Mouse (Mus musculus) liver, adult 2 months (tissue): Measurements from ENCODE around the gene Dpp10. TPM values are rescaled to one million over a fixed set of nuclear protein-coding genes. Genes with fewer than 3 reads are reported as not detected.
A peak's percentile ranks its signal among the peaks of the same experiment; 100 is the strongest.

Experiments used
- DNase-seq: peaks from one replicate; pipeline ENCODE4 v3.0.0-alpha.2; 2011; ENCODE audit warnings: low read depth, low spot score; ENCODE audit errors: extremely low read depth
- H3K27ac ChIP-seq: fragments of 200-500 bp; replicated peaks from 2 replicates; pipeline ENCODE4 v1.5.1; 2012; ENCODE audit warnings: low read depth, mild to moderate bottlenecking, control low read depth, inconsistent platforms, low read length; ENCODE audit not compliant: insufficient read depth
- H3K27me3 ChIP-seq: fragments of 200-500 bp; 2 replicates; pipeline ENCODE4 v1.6.1; 2012; ENCODE audit warnings: mild to moderate bottlenecking, moderate library complexity, low read length, inconsistent platforms; ENCODE audit not compliant: control insufficient read depth, insufficient read depth
- H3K36me3 ChIP-seq: fragments of 200-500 bp; 2 replicates; pipeline ENCODE4 v1.6.1; 2012; ENCODE audit warnings: low read length, inconsistent platforms; ENCODE audit not compliant: control insufficient read depth, insufficient read depth
- H3K4me1 ChIP-seq: fragments of 200-500 bp; 2 replicates; pipeline ENCODE4 v1.6.1; 2011; ENCODE audit warnings: low read length; ENCODE audit not compliant: control insufficient read depth, insufficient read depth
- H3K4me3 ChIP-seq: fragments of 200-500 bp; 2 replicates; pipeline ENCODE4 v1.5.1; 2011; ENCODE audit warnings: low read depth, mild to moderate bottlenecking, control low read depth, low read length, moderate library complexity; ENCODE audit not compliant: insufficient read depth
- H3K79me2 ChIP-seq: fragments of 200-500 bp; 2 replicates; pipeline ENCODE4 v1.6.1; 2012; ENCODE audit warnings: inconsistent platforms, mild to moderate bottlenecking, low read length, moderate library complexity; ENCODE audit not compliant: control insufficient read depth, insufficient read depth
- H3K9ac ChIP-seq: fragments of 200-500 bp; 2 replicates; pipeline ENCODE4 v1.6.1; 2012; ENCODE audit warnings: low read depth, mild to moderate bottlenecking, control low read depth, inconsistent platforms, low read length
- CTCF ChIP-seq: fragments of 200-500 bp; IDR thresholded peaks from 2 replicates; pipeline ENCODE4 v1.5.1; 2011; ENCODE audit warnings: low read depth, low read length, control low read depth
- POLR2A ChIP-seq: fragments of 200-500 bp; IDR thresholded peaks from 2 replicates; pipeline ENCODE4 v1.6.1; 2011; ENCODE audit warnings: low read length, control low read depth; ENCODE audit not compliant: insufficient read depth; ENCODE audit errors: extremely low read depth
- WGBS: fragments of 180-500 bp; shearing (Covaris S2); methylation state at CpG from one replicate; pipeline ENCODE4 v1.1.7; 2018; 5-methylcytosine and 5-hydroxymethylcytosine counted together
- polyA plus RNA-seq: library from polyadenylated mRNA; depleted of rRNA; stranded (reverse); fragments of >200 nt; gene quantifications from 2 replicates; pipeline ENCODE4 v1.2.3, GENCODE M21; 2012
- total RNA-seq: library from RNA; depleted of rRNA; stranded (reverse); fragments of >200 nt; gene quantifications from 2 replicates; pipeline ENCODE4 v1.2.3, GENCODE M21; 2014

The Dpp10 gene
- total and polyA plus RNA-seq, 2 experiments: not detected

GRCm38 (mm10) chr1:123978597-123978996 lies 66.8 kb downstream of the Dpp10 start:
- TF ChIP-seq CTCF: no peak
- no peak for TF ChIP-seq POLR2A
- DNase-seq: no peak
- H3K27ac ChIP-seq: no peak overlapping the region
- H3K79me2 ChIP-seq: no peaks in the 10 kb centered on the region
- H3K27me3 ChIP-seq: no peaks in the 10 kb centered on the region
- no peaks in the 10 kb centered on the region for H3K36me3 ChIP-seq
- no peak overlapping the region for H3K4me3 ChIP-seq
- H3K4me1 ChIP-seq: no peaks in the 10 kb centered on the region
- no peak overlapping the region for H3K9ac ChIP-seq
- 53% methylated on average over 1 of the region's 1 CpGs for WGBS

- no peak for TF ChIP-seq POLR2A
- peak; percentile 27; the same call in 1 of the 2 replicates for TF ChIP-seq CTCF
- no peaks in the 10 kb centered on the region for H3K79me2 ChIP-seq
- 15% methylated on average over 3 of the region's 3 CpGs for WGBS
- no peaks in the 10 kb centered on the region for H3K36me3 ChIP-seq
- DNase-seq: peak; percentile 6
- no peak overlapping the region for H3K9ac ChIP-seq
- no peaks in the 10 kb centered on the region for H3K4me1 ChIP-seq
- no peak overlapping the region for H3K27ac ChIP-seq
- H3K27me3 ChIP-seq: no peaks in the 10 kb centered on the region
- H3K4me3 ChIP-seq: no peak overlapping the region
These were observed 70.7 kb downstream of the Dpp10 start for GRCm38 (mm10) chr1:123974621-123975020.

- Histone ChIP-seq H3K36me3 (no peaks in the 10 kb centered on the region), H3K27me3 (no peaks in the 10 kb centered on the region), H3K4me3 (no peak overlapping the region), H3K27ac (no peak overlapping the region), H3K4me1 (no peaks in the 10 kb centered on the region), H3K9ac (no peak overlapping the region), H3K79me2 (no peaks in the 10 kb centered on the region)
- DNase-seq: no peak
- TF ChIP-seq CTCF (no peak), POLR2A (no peak)
- WGBS: 75% methylated on average over 4 of the region's 4 CpGs
These were observed 99.2 kb downstream of the Dpp10 start for GRCm38 (mm10) chr1:123946149-123946548.

- no peak for DNase-seq
- TF ChIP-seq POLR2A: no peak
- no peak for TF ChIP-seq CTCF
- Histone ChIP-seq H3K36me3 (no peaks in the 10 kb centered on the region), H3K4me1 (no peaks in the 10 kb centered on the region), H3K79me2 (no peaks in the 10 kb centered on the region), H3K27me3 (no peaks in the 10 kb centered on the region), H3K27ac (no peak overlapping the region), H3K9ac (no peak overlapping the region), H3K4me3 (no peak overlapping the region)
- WGBS: 94% methylated on average over 1 of the region's 1 CpGs
These were observed 104.5 kb downstream of the Dpp10 start for GRCm38 (mm10) chr1:123940826-123941225.

DNA sequence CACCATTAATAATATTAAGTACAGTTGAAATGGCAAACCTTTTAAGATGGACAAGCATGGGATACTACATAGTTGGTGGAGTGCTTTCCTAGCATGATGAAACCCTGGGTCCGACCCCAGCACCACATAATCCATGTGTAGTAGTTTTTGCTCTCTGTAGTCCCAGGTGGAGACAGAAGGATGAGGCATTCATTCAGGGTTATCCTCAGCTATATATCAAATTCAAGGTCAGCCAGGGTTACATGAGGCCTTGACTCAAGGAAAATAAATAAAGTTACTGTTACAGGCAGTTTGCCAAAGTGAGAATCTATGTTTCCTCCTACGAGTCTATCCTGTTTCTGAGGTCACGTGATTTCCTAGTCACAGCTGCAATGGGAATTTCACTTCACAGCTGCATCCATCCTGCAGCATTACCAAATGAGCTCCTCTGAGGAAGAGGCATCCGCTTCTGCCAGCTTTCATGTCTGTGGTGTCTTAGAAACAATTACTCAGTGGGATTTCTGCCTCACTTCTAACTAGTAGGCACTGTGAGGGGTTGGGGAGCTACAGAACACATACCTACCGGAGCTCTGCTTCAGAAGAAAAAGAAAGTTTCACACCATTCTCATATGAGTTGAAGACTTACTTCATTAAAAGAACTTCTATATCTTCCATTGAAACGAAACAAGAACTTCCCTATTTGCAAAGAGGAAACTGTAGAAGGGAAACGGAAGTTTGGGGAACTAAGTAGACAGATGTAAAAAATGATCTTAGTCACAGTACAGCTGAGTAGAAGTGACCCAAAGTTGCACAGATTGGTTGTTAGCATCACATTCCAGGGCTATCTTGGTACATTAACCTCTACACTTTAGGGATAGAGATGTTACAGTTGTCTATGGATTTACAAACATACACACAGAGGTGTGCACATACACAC lies 111.3 kb downstream of the Dpp10 start:
- Histone ChIP-seq H3K27me3 (no peaks in the 10 kb centered on the region), H3K36me3 (no peaks in the 10 kb centered on the region), H3K4me1 (no peaks in the 10 kb centered on the region), H3K27ac (no peak overlapping the region), H3K79me2 (no peaks in the 10 kb centered on the region), H3K4me3 (no peak overlapping the region), H3K9ac (no peak overlapping the region)
- 60% methylated on average over 7 of the region's 7 CpGs for WGBS
- TF ChIP-seq CTCF (no peak), POLR2A (no peak)
- peak; percentile 44 for DNase-seq

GRCm38 (mm10) chr1:123928003-123928370 lies 117.4 kb downstream of the Dpp10 start:
- Histone ChIP-seq H3K4me3 (no peak overlapping the region), H3K36me3 (no peaks in the 10 kb centered on the region), H3K9ac (no peak overlapping the region), H3K79me2 (no peaks in the 10 kb centered on the region), H3K4me1 (no peaks in the 10 kb centered on the region), H3K27me3 (no peaks in the 10 kb centered on the region), H3K27ac (no peak overlapping the region)
- DNase-seq: no peak
- WGBS: 54% methylated on average over 3 of the region's 3 CpGs
- no peak for TF ChIP-seq POLR2A
- TF ChIP-seq CTCF: no peak
